Comparison of ENCODE assay signal across 21 mouse cellular contexts in the genomic region with DNA sequence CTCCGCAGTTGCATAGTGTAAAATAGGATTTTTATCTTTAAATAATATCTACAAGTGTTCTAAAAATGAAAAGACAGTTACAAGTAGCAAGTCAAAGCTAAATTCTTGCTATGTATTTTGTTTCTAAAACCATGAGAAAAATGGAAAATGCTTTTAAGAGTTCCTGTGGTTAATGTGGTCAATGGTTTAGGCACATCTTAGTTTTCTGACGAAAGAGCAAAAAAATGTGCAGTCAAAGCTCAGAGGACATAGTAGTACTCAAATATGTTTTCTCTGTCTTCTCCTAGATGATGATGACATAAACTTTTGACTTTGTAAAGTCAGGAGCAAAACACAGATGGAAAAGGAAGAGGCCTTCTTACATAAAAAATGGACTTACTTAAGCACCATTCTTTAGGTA.
"Had no signal": no experiment of that assay in that cellular context is flagged by ENCODE, and none has a peak within 500 bp of the region (broad histone marks: within the 10 kb centered on the region; RNA-seq: fewer than 3 reads in every experiment).

No protein-coding gene starts in this region.

- H3K4me1 ChIP-seq: kidney, embryonic 15.5 days; limb, embryonic 10.5 days; limb, embryonic 13.5 days; liver, embryonic 12.5 days; liver, embryonic 15.5 days; lung, embryonic 15.5 days; megakaryocyte, embryonic 14.5 days; midbrain, embryonic 10.5 days; midbrain, embryonic 13.5 days had no signal

- H3K4me3 ChIP-seq: kidney, embryonic 15.5 days; limb, embryonic 10.5 days; limb, embryonic 13.5 days; liver, embryonic 12.5 days; liver, embryonic 15.5 days; lung, embryonic 15.5 days; megakaryocyte, embryonic 14.5 days; midbrain, embryonic 10.5 days; midbrain, embryonic 13.5 days had no signal

- H3K27ac ChIP-seq: kidney, embryonic 15.5 days; limb, embryonic 10.5 days; limb, embryonic 13.5 days; liver, embryonic 12.5 days; liver, embryonic 15.5 days; lung, embryonic 15.5 days; midbrain, embryonic 10.5 days; midbrain, embryonic 13.5 days; stomach, postnatal 0 days had no signal

- DNase-seq: kidney, adult 8-10 months; kidney, postnatal 10 days; kidney, postnatal 36 days; liver; lung, adult 18-20 months; lung, postnatal 10 days; lung, postnatal 36 days; right cerebral cortex, postnatal 4 days; thymus, adult 2 months; thymus, postnatal 14 days; thymus, postnatal 4 days had no signal
